Mouse (Mus musculus) lung, postnatal 10 days (tissue): ENCODE measurements around the gene Krt7.

ENCODE experiments used
- DNase-seq: peaks from one replicate; pipeline ENCODE4 v3.0.0; 2021

Krt7 gene

DNA sequence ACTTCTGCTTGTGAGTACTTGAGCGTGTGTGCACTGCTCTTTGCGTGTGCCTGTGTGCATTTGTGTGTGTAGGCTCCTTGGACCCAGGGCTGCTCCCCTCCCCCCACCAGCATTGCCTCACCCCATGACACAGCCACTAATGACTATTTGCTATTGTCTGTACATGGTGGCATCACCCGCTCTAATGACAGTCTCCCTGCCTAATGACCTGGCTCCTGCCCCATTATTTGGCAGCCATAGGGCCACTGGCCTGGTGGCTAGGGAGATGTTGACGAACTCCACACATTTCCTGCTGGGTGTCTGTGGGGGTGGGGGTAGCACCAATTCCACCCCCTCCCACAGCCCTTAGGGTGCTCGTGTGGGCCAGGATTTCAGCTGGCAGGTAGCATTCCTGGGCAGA is 32.2 kb upstream of the Krt7 start:
- DNase-seq = no peak

DNA sequence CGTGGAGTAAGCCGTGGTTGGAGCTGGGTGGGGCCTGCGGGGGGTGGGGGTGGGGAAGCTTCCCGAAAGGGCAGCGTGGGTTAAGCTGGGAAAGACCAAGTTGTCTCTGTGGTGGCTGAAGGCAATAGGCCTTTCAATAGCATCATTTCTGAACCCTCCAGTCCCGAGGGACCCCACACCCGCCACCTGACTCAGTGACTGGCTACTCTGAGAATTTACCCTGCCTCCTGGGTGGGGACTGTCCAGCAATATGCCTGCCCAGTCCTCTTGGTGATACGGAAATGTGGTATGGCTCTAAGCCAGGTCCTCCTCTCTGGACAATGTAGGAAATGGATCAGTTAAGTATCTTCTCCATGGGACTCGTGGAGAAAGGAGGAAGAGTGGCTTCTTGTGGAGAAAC is 29.1 kb upstream of the Krt7 start:
- peak; percentile 93 for DNase-seq

DNA sequence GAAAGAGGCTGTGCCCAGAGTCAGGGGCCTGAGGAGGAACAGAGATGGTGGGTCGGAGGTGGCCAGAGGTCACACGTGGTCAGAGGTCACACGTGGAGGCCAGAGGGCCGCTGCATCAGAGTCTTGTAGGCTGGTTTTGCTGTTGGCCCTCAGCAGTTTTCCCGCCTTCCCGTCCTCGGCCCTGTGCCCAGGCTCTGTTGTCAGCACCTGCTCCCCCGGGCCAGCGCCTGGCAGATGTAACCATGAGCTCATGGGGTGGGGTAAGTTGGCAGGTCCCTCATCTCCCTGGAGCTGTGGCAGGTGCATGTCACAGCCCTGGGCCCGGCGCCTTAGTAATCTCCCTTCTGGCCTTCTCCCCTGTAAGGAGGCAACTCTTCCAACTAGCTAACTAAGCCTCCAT is 28.0 kb upstream of the Krt7 start:
- DNase-seq = no peak

DNA sequence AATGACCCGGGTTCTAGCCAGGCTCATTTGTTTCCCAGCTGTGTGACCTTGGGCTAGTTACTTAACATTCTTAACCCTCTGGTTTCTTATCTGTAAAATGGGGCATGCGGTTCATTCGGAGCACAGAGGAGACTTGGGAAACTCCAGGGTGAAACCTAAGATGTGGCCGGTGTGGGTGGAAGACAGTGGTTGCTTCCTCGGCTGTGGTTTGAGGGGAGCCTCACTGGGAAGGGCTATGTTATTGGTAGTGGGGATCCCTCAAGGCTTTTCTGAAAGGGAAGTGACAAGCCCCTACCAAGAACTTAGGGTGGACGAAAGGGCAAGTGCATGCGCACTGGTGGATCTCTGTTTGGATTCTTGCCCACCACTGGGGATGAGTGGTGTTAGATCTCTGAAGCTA is 26.2 kb upstream of the Krt7 start:
- DNase-seq = no peak

DNA sequence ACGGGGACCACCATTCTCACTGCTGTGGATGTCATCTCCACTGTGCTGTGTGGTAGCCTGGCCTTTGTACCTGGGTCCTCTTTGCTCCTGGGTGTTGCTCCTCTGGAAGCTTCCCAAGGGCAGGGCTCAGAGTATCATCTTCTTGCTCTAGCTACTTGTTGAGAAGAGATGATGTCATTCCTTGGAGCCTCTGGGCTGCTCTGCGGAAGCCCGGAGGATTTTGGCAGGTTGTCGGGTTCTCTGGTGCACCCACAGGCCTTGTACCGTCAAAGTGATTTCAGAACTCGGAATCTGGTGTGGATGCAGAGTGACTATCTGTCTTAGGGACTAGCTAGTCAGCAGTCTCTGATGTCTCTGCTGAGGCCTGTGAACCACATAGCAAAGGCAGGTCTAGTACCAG is 25.8 kb upstream of the Krt7 start:
- peak; percentile 64 for DNase-seq

DNA sequence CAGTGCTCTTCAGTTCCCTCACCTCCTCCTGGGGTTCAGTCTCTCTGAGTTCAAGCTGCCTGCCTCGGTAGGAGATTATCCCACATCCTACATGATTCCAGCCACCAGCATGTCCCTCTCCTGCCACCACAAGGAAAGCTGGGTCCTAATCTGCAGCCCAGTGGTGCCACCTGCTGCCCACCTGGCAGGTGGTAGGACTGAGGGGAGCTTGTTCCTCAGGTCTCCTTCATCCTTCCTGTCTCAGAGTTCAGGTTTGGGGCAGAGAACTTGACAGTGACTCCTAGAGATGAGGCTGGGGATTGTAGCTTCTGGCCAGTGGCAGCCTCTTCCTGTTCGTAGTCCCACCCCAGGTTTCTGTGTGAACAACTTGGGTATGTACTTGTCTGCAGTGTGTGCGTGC is 23.7 kb upstream of the Krt7 start:
- DNase-seq = peak; percentile 72

DNA sequence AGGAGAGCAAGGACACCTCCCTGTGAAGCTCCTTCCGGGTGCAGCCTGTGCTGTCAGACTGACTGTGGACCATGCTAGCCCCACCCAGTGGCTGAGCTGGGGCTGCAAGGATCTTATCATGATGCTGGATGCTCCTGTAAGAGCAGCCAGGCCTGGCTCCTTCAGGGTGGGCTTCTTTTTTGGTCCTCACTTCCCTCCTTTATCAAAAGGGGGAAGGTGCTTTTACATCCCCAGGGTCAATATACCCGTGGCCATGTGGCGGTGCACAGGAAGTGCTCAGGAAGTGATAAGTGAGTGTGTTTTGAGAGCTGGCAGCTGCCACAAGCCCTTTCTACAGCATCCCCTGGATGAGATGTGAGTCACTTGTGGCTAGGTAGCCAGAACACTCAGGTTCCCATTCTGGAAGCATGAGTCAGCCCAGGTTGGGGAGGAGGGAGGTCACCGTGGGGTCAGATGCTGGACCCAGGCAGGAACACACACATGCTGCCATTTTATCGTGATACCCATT is 22.8 kb upstream of the Krt7 start:
- peak; percentile 75 for DNase-seq

DNA sequence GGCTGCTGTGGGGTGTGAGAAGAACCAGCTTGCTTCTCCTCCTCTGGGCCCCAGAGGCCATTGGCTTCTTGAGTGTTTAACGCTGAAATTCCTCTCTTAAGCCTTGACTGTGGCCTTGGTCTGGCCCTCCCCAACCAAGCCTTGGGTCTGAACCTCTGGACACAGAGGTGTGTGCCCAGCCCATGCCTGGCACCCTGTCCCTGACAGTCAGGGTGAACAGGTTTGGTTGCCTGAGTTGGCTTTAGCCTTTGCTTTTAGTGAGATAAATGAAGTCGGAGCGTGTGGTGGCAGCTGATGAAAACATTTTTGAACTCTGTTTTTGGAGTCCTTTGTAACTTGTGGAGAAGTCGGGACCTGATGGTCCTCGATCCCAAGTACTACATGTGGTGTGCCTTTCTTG is 20.6 kb upstream of the Krt7 start:
- no peak for DNase-seq

DNA sequence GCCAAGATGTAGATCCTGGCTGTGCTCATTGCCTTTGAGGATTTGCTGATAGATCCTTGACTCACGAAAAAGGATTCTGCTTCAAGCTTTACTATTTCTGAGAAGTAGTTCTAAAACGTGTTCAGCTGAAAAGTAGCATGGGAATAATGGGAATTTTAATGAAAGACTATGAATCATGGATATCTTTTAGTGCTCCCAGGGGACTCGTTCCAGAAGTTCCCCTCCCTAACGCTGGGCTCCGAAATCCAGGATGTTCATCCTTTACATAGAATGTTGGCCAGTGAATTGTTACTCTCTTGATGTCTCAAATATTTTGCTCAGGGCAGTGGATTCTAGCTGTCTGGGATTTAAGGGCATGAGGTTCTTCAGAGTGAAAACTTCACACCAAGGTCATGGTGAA is 18.6 kb upstream of the Krt7 start:
- no peak for DNase-seq

DNA sequence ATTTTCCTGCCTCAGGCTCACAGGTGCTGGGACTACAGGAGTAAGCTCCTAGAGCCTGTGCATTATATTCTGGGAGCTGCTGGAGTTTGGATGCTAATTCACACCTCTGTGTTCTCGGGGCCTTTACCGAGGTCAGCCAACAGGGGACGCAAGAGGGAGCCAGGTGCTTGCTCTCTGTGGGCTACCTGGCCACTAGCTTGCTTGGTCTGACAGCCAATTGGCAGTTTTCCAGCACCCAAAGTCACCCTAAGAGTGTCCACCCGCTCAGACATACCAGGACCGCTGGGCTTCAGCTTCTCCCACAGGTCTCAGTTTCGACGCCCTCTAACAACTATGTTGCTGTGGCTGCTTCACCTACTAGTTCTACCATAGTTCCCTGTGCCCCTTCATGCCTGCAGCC is 15.9 kb upstream of the Krt7 start:
- DNase-seq = no peak

DNA sequence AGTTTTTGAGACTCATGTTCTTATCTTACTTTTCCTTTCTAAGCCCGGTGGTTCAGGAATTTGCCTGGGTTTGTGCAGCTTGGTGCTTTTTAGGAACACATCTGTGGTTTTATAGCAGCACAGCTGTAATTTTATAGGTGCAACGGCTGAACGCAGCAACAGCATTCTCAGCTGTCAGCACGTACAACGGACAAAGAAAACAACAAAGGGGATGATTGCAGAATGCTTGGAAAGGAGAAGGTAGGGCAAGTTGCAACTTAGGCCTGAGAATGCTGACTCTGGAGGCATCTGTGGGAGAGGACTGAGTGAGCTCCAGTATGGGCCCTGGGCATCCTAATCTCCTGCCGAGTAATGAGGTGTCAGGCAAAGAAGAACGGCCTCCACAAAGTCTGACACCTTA is 14.4 kb upstream of the Krt7 start:
- no peak for DNase-seq

DNA sequence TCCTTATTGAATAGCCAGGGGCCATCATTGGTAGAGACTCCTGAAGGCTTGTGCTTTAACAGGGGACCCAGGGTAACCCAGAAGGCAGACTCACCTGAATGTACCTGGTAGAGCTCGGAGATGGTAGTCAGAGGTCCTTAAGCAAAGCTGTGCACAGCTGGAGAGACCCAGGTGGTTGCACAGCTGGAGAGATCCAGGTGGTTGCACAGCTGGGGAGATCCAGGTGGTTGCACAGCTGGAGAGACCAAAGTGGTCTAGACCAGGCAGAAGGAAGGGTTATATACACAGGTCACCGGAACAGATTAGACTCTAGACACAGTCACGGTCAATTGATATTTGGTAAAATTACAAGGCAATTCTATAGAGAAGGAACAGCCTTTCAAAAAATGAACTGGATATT is 13.9 kb upstream of the Krt7 start:
- DNase-seq = no peak

DNA sequence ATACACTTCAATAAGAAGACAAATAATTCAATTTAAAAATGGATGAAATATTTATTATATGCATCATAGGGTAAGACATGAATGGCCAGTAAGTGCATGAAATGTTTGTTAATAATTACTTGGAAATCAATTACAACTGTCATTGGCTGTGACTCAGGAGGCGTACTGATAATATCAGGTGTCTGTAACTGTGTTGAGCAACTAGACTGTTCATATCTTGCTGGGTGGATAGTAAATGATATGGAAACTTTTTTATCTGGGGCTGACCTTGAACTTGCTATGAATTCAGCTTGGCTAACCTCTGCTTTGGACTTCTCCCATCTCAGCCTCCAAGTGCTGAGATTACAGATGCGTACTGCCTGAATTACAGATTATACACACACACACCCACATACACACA is 13.2 kb upstream of the Krt7 start:
- DNase-seq = no peak

DNA sequence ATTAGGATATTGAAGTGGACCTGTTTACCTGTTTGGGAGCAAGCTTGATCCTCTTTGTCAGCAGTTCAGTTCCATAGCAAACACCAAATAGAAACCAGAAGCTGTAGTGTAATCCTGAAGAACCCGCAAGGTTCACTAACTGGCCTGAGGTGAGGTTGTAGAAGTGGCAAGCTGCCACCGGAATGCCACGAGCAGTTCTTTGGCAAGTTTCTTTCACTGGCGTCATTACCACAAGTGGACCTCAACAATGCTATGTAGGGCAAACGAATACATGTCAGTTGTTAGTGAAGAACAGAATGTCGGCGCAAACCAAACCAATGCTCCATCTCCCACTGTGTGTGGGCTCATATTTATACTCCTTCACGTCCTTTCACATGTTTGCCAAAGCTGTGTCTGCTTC is 12.6 kb upstream of the Krt7 start:
- DNase-seq = peak; percentile 65

DNA sequence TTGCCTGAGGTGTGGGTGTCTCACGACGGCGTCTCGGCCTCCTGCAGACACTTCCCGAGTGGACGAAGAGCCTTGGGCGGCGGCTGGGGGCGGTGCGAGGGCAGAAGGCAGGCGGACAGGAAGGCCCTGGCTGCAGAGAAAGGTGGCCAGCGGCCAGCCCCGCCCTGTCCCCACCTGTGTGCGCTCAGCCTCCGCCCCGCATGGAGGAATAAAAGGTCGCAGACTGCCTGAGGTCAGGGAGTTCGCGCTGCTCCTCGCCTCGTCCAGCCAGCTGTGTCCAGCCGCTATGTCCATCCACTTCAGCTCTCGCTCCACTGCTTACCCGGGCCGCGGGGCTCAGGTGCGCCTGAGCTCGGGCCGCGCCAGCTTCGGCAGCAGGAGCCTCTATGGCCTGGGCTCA is 1.3 kb downstream of the Krt7 start:
- peak; percentile 77 for DNase-seq

DNA sequence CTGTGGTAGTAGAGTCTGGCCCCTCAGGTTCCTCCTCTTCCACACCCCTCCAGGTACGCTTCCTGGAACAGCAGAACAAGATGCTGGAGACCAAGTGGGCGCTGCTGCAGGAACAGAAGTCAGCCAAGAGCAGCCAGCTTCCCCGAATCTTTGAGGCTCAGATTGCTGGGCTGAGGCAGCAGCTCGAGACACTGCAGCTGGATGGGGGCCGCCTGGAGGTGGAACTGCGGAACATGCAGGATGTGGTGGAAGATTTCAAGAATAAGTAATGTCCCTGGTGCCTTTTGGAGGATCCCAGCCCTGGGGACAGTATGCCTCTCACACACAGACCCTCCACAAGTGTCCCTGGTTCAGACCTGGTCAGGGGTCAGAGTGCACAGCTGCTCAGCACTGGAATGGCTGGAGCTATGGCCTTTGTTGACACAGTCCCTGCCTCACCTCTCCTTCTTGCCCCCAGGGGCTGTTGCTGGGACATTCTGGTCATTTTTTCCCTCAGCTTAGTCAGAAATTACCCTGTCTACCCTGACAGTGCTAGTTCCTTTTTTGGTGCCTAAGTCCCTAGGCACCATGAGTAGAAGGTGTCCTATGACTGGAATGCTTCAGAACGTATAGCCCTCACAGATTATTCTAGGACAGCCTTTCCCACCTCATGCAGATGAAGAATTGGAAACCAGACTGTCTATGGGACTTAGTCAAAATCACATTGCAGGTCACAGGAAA is 3.2 kb downstream of the Krt7 start:
- peak; percentile 35 for DNase-seq

DNA sequence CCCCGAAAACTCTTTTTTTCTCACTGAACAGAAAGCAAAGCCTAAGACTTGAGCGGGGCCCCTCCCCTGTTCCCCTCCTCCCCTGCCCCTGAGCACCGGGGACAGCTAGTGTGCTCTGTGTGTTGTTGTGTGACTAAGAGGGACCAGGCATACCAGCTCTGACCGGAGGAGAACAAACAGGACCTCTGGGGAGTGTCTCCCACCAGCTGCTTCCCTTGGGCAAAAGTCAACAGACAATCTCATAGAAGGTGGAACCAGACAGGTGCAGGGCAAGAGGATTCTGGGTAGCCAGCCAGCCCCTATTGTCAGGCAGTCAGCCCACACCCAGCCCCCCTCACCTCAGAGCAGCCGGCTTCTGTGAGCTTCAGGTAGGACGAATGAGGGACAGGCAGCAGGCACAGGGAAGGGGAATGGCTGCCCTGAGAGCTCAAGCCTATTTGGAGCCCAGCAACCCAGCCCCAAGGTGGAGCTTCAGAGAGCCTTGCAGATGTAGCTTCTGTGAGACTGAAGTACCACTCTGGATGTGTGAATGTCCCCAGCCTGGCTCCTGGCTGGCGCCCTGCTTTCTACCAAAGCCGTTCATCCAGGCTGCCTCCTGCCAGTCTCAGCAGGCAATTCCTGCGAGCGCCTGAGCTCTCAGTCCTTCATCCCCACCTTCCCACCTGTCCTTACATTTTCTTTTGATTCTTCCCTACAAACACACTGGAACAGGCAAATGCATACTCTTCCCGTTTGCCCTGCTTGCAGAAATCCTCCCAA is 4.1 kb downstream of the Krt7 start:
- no peak for DNase-seq

DNA sequence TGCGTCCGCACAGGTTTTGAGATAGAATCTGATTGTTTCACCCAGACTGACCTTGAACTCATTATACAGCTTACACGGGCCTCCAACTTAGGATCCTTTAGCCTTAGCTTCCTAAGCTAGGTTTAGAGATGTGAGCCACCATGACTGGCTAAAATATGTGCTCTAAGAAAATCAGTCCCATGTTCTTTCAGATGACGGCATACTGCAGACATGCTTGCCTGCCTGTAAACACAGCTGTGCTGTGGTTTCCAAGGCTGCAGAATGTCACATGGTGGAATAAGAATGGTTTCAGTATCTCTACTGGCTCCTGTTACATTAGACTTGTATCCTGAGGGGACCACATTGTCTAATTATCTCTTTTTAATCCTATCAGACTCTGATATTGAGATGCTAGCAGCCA is 8.1 kb downstream of the Krt7 start:
- no peak for DNase-seq

DNA sequence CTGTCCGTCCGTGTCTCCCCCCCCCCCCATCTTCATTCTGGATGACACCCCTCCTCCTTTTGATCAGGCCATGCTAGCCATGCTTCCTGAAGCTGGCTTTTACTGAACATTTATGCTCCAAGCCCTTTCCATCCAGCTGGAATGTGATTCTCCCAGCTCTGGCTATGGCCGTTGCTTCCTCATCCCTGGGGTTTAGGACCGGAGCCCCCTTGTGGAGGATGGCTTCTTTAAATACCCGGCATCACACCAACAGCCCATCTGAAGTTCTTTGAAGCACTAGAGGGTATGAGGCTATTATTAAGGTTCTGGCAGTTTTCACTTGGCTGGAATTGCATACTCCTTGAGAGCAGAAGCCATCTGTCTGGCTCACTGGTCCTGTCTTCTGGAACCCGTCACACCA is 10.1 kb downstream of the Krt7 start:
- DNase-seq = peak; percentile 67

DNA sequence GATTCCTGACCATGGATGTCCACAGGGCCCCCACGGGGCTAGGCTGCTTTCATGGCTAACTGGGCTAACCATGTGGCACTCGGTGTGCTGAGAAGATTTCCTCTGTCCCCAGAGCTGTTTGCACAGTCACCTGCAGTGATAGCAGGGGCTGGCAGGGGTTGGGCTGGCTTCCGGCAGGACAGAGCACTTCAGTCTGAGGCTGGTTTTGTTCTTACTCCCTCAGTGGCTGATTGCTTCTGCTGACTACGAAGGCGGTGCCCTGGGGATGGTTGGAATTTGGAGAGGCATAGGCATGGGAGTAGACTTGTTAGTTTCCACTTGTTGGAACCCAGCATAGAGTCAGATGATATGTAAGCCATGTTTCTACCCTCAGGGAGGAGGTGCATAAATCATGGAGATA is 14.1 kb downstream of the Krt7 start:
- DNase-seq = peak; percentile 43

DNA sequence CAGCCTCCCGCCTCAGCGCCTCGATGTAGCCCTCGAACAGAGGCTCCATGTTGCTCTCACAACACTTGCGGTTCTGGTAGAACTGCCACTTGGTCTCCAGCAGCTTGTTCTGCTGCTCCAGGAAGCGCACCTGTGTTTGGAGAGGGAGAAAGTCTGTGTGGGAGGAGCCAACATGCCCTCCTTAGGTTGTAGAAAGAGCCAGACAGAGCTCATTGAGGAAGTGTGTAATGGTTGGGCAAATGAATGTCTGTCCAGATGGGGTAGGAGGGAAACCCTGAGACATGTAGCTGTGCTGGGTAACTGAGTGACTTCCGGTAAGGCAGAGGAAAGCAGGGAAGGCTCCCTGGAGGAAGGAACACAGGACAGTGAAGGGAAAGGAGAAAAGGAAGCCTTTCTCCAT is 25.8 kb downstream of the Krt7 start:
- no peak for DNase-seq

DNA sequence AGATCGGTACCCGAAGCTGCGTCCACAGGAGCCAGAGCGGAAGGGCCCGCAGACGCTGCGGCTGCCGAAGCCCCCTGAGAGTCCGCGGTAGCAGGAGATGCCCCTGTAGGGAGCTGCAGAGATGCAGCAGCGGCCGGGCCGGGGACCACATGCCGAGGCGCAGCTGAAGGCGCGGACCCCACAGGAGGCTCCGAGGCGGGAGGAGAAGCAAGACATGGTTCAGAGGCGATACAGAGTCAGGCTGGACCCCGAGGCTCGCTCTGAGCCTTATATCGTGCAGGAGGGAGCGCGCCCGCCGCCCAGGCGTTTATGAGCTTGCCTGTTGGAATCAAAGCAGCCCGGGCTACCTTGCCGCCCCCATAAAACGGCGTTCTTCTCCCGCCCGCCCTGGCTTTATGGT is 27.7 kb downstream of the Krt7 start, which contains the start of gene Krt87:
Krt87 (minus strand) TSS at position 250 of the 400 bp plus-strand sequence.
- DNase-seq = no peak

DNA sequence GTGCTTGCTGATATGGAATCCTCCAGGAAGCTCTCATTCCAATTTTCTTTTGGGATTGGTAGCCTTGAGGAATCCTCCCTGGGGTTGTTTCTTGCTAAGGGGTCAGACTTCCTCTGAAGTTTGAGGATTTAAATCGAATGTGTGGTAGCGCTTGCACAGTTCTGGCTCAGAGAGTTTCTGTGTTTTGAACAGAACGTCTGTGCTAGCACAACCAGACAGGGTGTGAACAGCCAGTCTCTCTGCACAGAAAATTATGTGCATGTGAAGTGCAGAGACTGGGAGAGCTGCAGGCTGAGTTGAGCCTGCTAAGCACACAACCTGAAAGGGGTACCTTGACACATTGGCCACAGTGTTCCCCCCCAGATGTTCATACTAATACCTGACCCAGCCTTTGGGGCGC is 30.0 kb downstream of the Krt7 start:
- DNase-seq = no peak

DNA sequence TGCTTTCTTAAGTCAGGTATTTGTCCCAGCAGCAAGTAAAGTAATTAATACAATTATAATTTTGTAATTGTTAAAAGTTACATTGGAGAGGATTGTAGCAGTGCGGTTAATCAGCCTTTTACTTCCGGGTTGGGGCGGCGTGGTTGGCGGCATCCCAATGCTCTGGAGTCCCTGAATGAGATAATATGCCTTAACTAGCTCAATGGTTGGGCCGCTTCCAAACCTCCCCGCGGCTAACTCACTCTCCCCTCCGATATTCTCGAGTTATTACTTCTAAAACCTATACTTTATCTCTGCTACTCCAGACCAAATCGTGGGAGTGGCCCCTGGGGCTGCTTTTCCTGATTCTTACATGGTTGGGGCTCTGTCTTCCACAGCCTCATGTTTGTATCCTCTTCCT is 35.7 kb downstream of the Krt7 start:
- no peak for DNase-seq

DNA sequence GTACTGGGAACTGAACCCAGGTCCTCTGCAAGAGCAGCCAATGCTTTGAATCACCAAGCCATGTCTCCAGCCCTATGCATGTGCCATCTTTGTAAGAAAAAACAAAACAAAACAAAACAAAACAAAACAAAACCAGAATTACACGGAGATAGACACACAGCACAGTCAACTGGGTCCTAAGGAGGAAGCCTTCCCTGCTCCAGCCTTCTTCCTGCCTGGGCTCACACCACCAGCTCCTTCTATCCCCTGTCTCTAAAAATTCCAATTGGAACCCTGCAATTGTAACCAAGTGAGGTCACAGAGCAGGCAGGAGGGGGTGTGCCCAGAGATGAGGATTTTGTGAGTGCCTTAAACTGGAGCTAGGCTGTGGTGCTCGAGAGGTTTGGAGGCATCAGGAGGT is 36.6 kb downstream of the Krt7 start, which contains the start of gene Krt88:
Krt88 (plus strand) TSS at position 301 of the 400 bp plus-strand sequence.
- DNase-seq = no peak
